ENCODE assay signal across 9 mouse cellular contexts in genomic region chr17:28621381-28622299, GRCm38 (mm10). TPM values are rescaled to one million over a fixed set of nuclear protein-coding genes. Genes with fewer than 3 reads are reported as not detected.
DNase-seq lines count a peak whose midpoint lies in the region; ATAC-seq and TF ChIP-seq lines count a peak whose summit lies in the region.
"Had no signal": no experiment of that assay in that cellular context is flagged by ENCODE, and none has a peak within 500 bp of the region (broad histone marks: within the 10 kb centered on the region; RNA-seq: fewer than 3 reads in every experiment).

No protein-coding gene starts in this region.

- H3K4me1 ChIP-seq in forebrain, embryonic 11.5 days (replicated peaks; ENCODE audit: control insufficient read depth, insufficient read depth, low read length), result peaks cover 6% of the 10 kb centered on the region
- peaks cover 5% of the 10 kb centered on the region for H3K4me1 ChIP-seq in lung, adult 2 months (ENCODE audit: control insufficient read depth, insufficient read depth, low read length)
- H3K4me1 ChIP-seq in neural tube, embryonic 15.5 days, result peaks cover 39% of the 10 kb centered on the region
- H3K4me1 ChIP-seq in thymus, adult 2 months (replicated peaks; ENCODE audit: control insufficient read depth, insufficient read depth, low read length), result peaks cover 26% of the 10 kb centered on the region

- H3K9ac ChIP-seq in forebrain, embryonic 11.5 days (ENCODE audit: low read length), result peak overlapping the region; percentile 97
- peak overlapping the region; percentile 98 for H3K9ac ChIP-seq in neural tube, embryonic 15.5 days (replicated peaks)

- H3K4me3 ChIP-seq in forebrain, embryonic 11.5 days (ENCODE audit: low read depth, low read length), result peak overlapping the region; percentile 99
- peak overlapping the region; percentile 95 for H3K4me3 ChIP-seq in lung, adult 2 months (replicated peaks; ENCODE audit: extremely low read depth, low read depth, low read length)
- H3K4me3 ChIP-seq in neural tube, embryonic 15.5 days (replicated peaks), result peak overlapping the region; percentile 99
- peak overlapping the region; percentile 91 for H3K4me3 ChIP-seq in thymus, adult 2 months (ENCODE audit: control insufficient read depth, insufficient read depth, low read length)

- DNase-seq in adrenal gland, postnatal 4 days (ENCODE audit: low spot score in 2 of 2), result peak; percentile 31 to 33
- peak; percentile 82 for DNase-seq in forebrain, embryonic 11.5 days (ENCODE audit: low spot score)
- peak; percentile 52 to 67 for DNase-seq in heart, postnatal 10 days
- DNase-seq in kidney, postnatal 4 days, result peak; percentile 66 to 78
- peak; percentile 61 for DNase-seq in lung, adult 2 months
- DNase-seq in thymus, adult 2 months, result peak; percentile 50

- peak overlapping the region; percentile 91 for H3K4me2 ChIP-seq in forebrain, embryonic 11.5 days (ENCODE audit: low read depth, low read length, severe bottlenecking)
- peak overlapping the region; percentile 88 for H3K4me2 ChIP-seq in neural tube, embryonic 15.5 days

- under 1% methylated on average over 64 of the region's 78 CpGs for WGBS in forebrain, embryonic 11.5 days
- under 1% methylated on average over 76 of the region's 78 CpGs for WGBS in lung, adult 2 months
- WGBS in neural tube, embryonic 15.5 days, result under 1% methylated on average over 62 of the region's 78 CpGs
- under 1% methylated on average over 75 of the region's 78 CpGs for WGBS in thymus, adult 2 months

- ATAC-seq in CD4-positive, CD25-positive, alpha-beta regulatory T cell, adult 4 months, result peak; percentile 50
- ATAC-seq in forebrain, embryonic 11.5 days (replicated peaks; ENCODE audit: low FRiP score), result peak; percentile 74
- ATAC-seq in neural tube, embryonic 15.5 days (ENCODE audit: low FRiP score), result peak; percentile 74

- TF ChIP-seq CTCF in lung, adult 2 months (IDR thresholded peaks at IDR 0.05; ENCODE audit: insufficient read depth, low read length), result no peak
- TF ChIP-seq CTCF in thymus, adult 2 months (IDR thresholded peaks at IDR 0.05; ENCODE audit: borderline replicate concordance, control insufficient read depth, extremely low read depth, insufficient read depth, low read length, poor library complexity), result 0 out of 2 replicates have a peak, but pooled peaks have one; percentile 10

- H3K9me3 ChIP-seq in forebrain, embryonic 11.5 days (ENCODE audit: control insufficient read depth, low read length), result no peaks in the 10 kb centered on the region
- H3K9me3 ChIP-seq in neural tube, embryonic 15.5 days (replicated peaks), result no peaks in the 10 kb centered on the region

- peak; percentile 23; the same call in 1 of the 2 replicates for TF ChIP-seq POLR2A in lung, adult 2 months (IDR thresholded peaks at IDR 0.05; ENCODE audit: borderline replicate concordance, extremely low read depth, low read depth, low read length)
- TF ChIP-seq POLR2A in thymus, adult 2 months (IDR thresholded peaks at IDR 0.05; ENCODE audit: control insufficient read depth, extremely low read depth, insufficient read depth, low read length, poor library complexity), result no peak

- peaks cover 5% of the 10 kb centered on the region for H3K36me3 ChIP-seq in forebrain, embryonic 11.5 days (ENCODE audit: control insufficient read depth, insufficient read depth, low read length)
- peaks cover 12% of the 10 kb centered on the region for H3K36me3 ChIP-seq in neural tube, embryonic 15.5 days
- no peaks in the 10 kb centered on the region for H3K36me3 ChIP-seq in thymus, adult 2 months (ENCODE audit: control insufficient read depth, insufficient read depth, low read length)

- H3K27me3 ChIP-seq in forebrain, embryonic 11.5 days (ENCODE audit: control insufficient read depth, insufficient read depth, low read length), result no peaks in the 10 kb centered on the region
- H3K27me3 ChIP-seq in neural tube, embryonic 15.5 days (replicated peaks), result no peaks in the 10 kb centered on the region
- H3K27me3 ChIP-seq in thymus, adult 2 months (ENCODE audit: control insufficient read depth, insufficient read depth, low read length), result no peaks in the 10 kb centered on the region

- intact Hi-C loops in heart, postnatal 10 days (cut with DNase I), result loop anchor here (2.0 kb wide), 1 partner anchor 29 kb away; no protein-coding TSS in a partner anchor

- H3K27ac ChIP-seq in forebrain, embryonic 11.5 days (ENCODE audit: low read depth, low read length), result peak overlapping the region; percentile 81
- H3K27ac ChIP-seq in neural tube, embryonic 15.5 days (replicated peaks), result peak overlapping the region; percentile 94
- peak overlapping the region; percentile 32; the same call in 1 of the 2 replicates for H3K27ac ChIP-seq in thymus, adult 2 months (ENCODE audit: control insufficient read depth, insufficient read depth, low read length)

RNA-seq across cellular contexts. Expression of gene Srpk1, which starts 0.9 kb away (rescaled TPM):
- polyA plus RNA-seq in CD4-positive, CD25-positive, alpha-beta regulatory T cell, adult 4 months (2017; shearing (Covaris generic)), result 100 to 1,000 TPM; 204 to 234 TPM
- total RNA-seq in adrenal gland, postnatal 4 days (2021), result 10 to 100 TPM; 60.9 to 78.4 TPM
- 135 and 141 TPM in 2 replicates for polyA plus RNA-seq in forebrain, embryonic 11.5 days (2014; fragmentation: Nextera tagmentation; extraction: Ambion mirVana)
- 10 to 100 TPM; 40.0 to 43.7 TPM for total RNA-seq in heart, postnatal 10 days (2021)
- polyA plus RNA-seq in lung, adult 2 months (2012; rRNA removed), result 14.0 and 24.0 TPM in 2 replicates
- 85.4 and 90.7 TPM in 2 replicates for polyA plus RNA-seq in neural tube, embryonic 15.5 days (2015; fragmentation: Nextera tagmentation; extraction: Ambion mirVana)
- 61.4 and 63.9 TPM in 2 replicates for polyA plus RNA-seq in thymus, adult 2 months (2012; rRNA removed)

RNA-seq across cellular contexts. Expression of gene Lhfpl5, which starts 46.2 kb away (rescaled TPM):
- polyA plus RNA-seq in CD4-positive, CD25-positive, alpha-beta regulatory T cell, adult 4 months (2017; shearing (Covaris generic)), result 1 to 10 TPM; 1.1 to 1.3 TPM
- 1 to 10 TPM; 2.5 to 3.2 TPM for total RNA-seq in adrenal gland, postnatal 4 days (2021)
- polyA plus RNA-seq in forebrain, embryonic 11.5 days (2014; fragmentation: Nextera tagmentation; extraction: Ambion mirVana), result 0.84 and 1.5 TPM in 2 replicates
- total RNA-seq in heart, postnatal 10 days (2021), result not detected
- polyA plus RNA-seq in lung, adult 2 months (2012; rRNA removed), result not detected in 2 replicates
- 17.5 and 20.2 TPM in 2 replicates for polyA plus RNA-seq in neural tube, embryonic 15.5 days (2015; fragmentation: Nextera tagmentation; extraction: Ambion mirVana)
- 0.24 and 0.27 TPM in 2 replicates for polyA plus RNA-seq in thymus, adult 2 months (2012; rRNA removed)
- total RNA-seq: hematopoietic stem cell, adult 5-6 weeks had no signal

Comparison
In these comparisons a context has a peak if more than half of its experiments do, and no peak if none do; other contexts are left out.
1. Peak in every context shown above with its lines: DNase-seq, ATAC-seq, H3K4me3 ChIP-seq and H3K27ac ChIP-seq.
2. DNase-seq: peak in every context shown above with its lines; median percentile 82 in forebrain, embryonic 11.5 days; 72 in kidney, postnatal 4 days; 61 in lung, adult 2 months; 60 in heart, postnatal 10 days; 50 in thymus, adult 2 months; 32 in adrenal gland, postnatal 4 days.
3. H3K27ac ChIP-seq: peak in every context shown above with its lines; median percentile 94 in neural tube, embryonic 15.5 days; 81 in forebrain, embryonic 11.5 days; 32 in thymus, adult 2 months.